Mouse (Mus musculus) embryonic facial prominence, embryonic 13.5 days (tissue): ENCODE results near the gene Fam126a. TPM values are rescaled to one million over a fixed set of nuclear protein-coding genes. Genes with fewer than 3 reads are reported as not detected.

Source experiments
- ATAC-seq: fragments of 200-750 bp; cut with Nextera tagmentation; 2 replicates; pipeline ENCODE4 v1.8.0; 2017; ENCODE audit warnings: low read depth; ENCODE audit not compliant: insufficient number of reproducible peaks, insufficient read depth, low FRiP score, low TSS enrichment
- H3K27ac ChIP-seq: fragments of 300-500 bp; sonication (generic); 2 replicates; pipeline ENCODE4 v1.5.1; 2015; ENCODE audit warnings: moderate library complexity, mild to moderate bottlenecking, inconsistent platforms
- H3K27me3 ChIP-seq: fragments of 300-500 bp; sonication (generic); 2 replicates; pipeline ENCODE4 v1.6.1; 2015; ENCODE audit warnings: mild to moderate bottlenecking, inconsistent platforms
- H3K36me3 ChIP-seq: fragments of 300-500 bp; sonication (generic); 2 replicates; pipeline ENCODE4 v1.6.1; 2015; ENCODE audit warnings: mild to moderate bottlenecking, inconsistent platforms
- H3K4me1 ChIP-seq: fragments of 300-500 bp; sonication (generic); 2 replicates; pipeline ENCODE4 v1.6.1; 2015; ENCODE audit warnings: inconsistent platforms
- H3K4me2 ChIP-seq: fragments of 300-500 bp; sonication (generic); 2 replicates; pipeline ENCODE4 v1.6.1; 2015; ENCODE audit warnings: moderate library complexity, mild to moderate bottlenecking, inconsistent platforms
- H3K4me3 ChIP-seq: fragments of 300-500 bp; sonication (generic); 2 replicates; pipeline ENCODE4 v1.5.1; 2015; ENCODE audit warnings: mild to moderate bottlenecking, inconsistent platforms
- H3K9ac ChIP-seq: fragments of 300-500 bp; sonication (generic); 2 replicates; pipeline ENCODE4 v1.6.1; 2015; ENCODE audit warnings: mild to moderate bottlenecking, inconsistent platforms
- H3K9me3 ChIP-seq: fragments of 300-500 bp; sonication (generic); 2 replicates; pipeline ENCODE4 v1.6.1; 2016; ENCODE audit warnings: inconsistent platforms
- WGBS: fragments of 180-500 bp; shearing (Covaris S2); methylation state at CpG from one replicate; pipeline ENCODE4 v1.1.7; 2015; ENCODE audit warnings: mixed read lengths; 5-methylcytosine and 5-hydroxymethylcytosine counted together
- polyA plus RNA-seq: library from polyadenylated mRNA; unstranded; fragments of >200 nt; fragmentation: Nextera tagmentation; extraction: Ambion mirVana; gene quantifications from 2 replicates; pipeline ENCODE4 v1.2.1, GENCODE M21; 2015

Fam126a gene
- polyA plus RNA-seq, 1 experiment from 2014 or later = 27.1 TPM

DNA sequence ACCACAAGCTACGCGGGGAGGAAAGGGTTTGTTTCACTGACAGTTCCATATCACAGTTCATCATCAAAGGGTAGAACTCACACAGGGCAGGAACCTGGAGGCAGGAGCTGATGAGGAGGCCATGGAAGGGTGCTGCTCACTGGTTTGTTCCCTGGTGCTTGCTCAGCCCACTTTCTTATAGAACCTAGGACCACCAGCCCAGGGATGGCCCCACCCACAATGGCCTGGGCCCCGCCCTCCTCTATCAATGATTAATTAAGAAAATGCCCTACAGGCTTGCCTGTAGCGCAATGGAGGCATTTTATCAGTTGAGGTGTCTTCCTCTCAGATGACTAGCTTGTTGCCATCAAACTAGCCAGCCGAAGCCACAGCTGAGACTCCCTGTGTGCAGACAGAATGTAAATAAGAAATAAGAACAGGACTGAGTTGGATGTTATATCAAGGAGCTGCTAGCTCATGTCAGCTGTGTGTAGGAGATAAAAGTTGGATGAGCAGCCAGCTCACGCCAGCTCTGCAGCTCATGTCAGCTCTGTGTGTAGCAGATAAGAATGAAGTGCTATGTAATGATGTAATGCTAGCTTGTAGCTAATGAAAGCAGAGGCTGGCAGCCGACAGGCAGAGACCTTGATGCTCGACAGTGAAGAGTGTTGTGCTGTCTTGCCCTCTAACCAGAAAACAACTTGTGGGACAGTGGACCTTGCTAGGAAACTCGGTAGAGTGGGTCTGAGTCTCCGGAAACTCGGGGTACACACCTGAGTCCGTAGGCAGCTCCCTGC is 107.8 kb downstream of the Fam126a start:
- ATAC-seq = no peak
- no peaks in the 10 kb centered on the region for H3K27me3 ChIP-seq
- no peaks in the 10 kb centered on the region for H3K4me1 ChIP-seq
- WGBS = 82% methylated on average over 12 of the region's 12 CpGs
- no peaks in the 10 kb centered on the region for H3K9me3 ChIP-seq
- no peak overlapping the region for H3K9ac ChIP-seq
- H3K36me3 ChIP-seq = no peaks in the 10 kb centered on the region
- no peak overlapping the region for H3K4me2 ChIP-seq
- H3K27ac ChIP-seq = no peak overlapping the region; the same call in 1 of the 2 replicates
- no peak overlapping the region for H3K4me3 ChIP-seq

- 100% methylated on average over 1 of the region's 1 CpGs for WGBS
- Histone ChIP-seq H3K4me1 (no peaks in the 10 kb centered on the region), H3K9ac (no peak overlapping the region), H3K4me3 (no peak overlapping the region), H3K27me3 (no peaks in the 10 kb centered on the region), H3K36me3 (no peaks in the 10 kb centered on the region), H3K9me3 (no peaks in the 10 kb centered on the region), H3K27ac (no peak overlapping the region), H3K4me2 (no peak overlapping the region)
- no peak for ATAC-seq
Measured at GRCm38 (mm10) chr5:23921316-23921715, 109.2 kb downstream of the Fam126a start.

DNA sequence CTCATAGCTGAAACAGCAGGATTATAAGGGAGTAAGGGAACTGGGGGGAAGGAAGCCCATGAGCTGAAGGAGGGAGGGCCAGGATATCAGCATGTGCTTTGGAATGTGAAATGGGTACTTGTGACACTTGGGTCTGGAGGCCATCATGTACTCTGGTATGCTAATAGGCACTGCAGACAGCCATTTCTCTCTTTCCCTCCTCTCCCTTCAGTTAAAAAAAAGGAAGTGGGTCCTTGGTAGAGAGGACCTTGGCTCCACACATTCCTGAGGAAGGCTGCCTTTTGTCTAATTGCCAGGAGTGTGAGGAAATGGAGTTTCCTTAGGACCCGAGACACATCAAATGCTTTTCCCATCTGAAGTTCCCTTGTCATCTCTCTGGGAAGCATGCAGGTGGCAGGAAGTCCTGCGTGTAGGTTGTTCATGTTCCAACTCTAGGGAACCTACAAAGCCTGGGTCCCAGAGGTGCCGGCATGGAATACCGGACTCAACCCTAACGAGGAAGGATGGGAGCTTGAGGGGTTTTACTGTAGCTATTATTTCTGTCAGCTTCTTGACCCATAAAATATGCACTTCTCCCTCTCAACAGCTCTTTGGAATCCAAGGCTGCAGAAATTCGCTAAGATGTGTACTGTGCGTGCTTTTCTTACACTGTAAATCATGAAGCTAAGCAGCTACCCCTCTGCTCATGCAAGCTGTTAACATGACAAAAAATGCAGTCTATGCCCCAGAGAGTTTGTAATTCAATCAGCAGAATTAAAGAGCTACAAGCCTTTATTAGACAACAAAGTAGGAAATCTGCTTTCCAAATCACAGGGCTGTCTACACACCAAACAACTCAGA is 110.4 kb downstream of the Fam126a start:
- Histone ChIP-seq H3K4me3 (no peak overlapping the region), H3K9me3 (no peaks in the 10 kb centered on the region), H3K9ac (no peak overlapping the region), H3K4me1 (no peaks in the 10 kb centered on the region), H3K36me3 (no peaks in the 10 kb centered on the region), H3K4me2 (no peak overlapping the region), H3K27ac (no peak overlapping the region), H3K27me3 (no peaks in the 10 kb centered on the region)
- ATAC-seq = no peak
- 65% methylated on average over 7 of the region's 7 CpGs for WGBS

GRCm38 (mm10) chr5:23917301-23917700 is 113.2 kb downstream of the Fam126a start:
- Histone ChIP-seq H3K27me3 (no peaks in the 10 kb centered on the region), H3K27ac (no peak overlapping the region), H3K4me2 (no peak overlapping the region), H3K9me3 (no peaks in the 10 kb centered on the region), H3K9ac (no peak overlapping the region), H3K36me3 (no peaks in the 10 kb centered on the region), H3K4me3 (no peak overlapping the region), H3K4me1 (no peaks in the 10 kb centered on the region)
- ATAC-seq = no peak
- WGBS = 95% methylated on average over 1 of the region's 1 CpGs

DNA sequence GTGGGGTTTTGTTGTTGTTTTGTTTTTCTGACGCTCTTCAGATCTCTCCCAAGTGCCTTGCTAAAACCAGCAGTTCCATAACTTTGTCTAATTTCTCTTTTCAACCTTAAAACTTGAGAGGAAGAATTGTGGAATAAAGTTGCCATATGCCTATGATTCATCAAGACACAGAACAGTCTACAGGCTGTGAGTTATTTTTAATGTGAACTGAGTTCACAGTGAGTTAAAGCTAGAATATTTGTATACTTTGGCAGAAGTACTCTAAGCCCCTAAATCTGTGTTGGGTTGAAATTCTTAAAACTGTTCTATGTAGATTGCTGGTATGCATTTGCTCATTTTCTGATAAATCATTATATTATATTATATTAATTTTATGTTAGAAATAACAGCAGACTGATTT is 118.9 kb downstream of the Fam126a start:
- Histone ChIP-seq H3K4me1 (peaks cover 3% of the 10 kb centered on the region; the same call in 1 of the 2 replicates), H3K9me3 (peaks cover 9% of the 10 kb centered on the region; the same call in 1 of the 2 replicates), H3K4me2 (no peak overlapping the region), H3K4me3 (no peak overlapping the region), H3K36me3 (no peaks in the 10 kb centered on the region), H3K9ac (no peak overlapping the region), H3K27me3 (no peaks in the 10 kb centered on the region), H3K27ac (no peak overlapping the region)
- WGBS = 96% methylated on average over 1 of the region's 1 CpGs
- no peak for ATAC-seq

DNA sequence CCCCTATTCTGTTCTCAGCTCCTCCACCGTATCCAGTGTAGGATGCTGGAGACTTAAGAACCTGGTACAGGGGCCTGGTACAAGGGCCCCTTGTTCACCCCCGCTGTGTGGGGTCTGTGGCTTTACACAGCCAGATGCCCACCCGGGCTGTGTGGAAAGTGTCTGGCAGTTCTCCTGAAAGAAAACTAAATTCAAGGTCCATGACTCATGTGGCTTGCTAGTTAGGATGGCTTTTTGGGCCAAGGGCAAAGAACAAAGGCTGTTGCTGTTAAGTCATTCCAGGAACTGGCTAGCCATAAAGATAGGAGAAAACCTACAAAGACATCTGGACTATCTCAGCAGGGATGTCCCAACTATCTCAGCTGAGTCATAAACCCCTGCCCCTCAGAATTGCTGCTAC is 121.2 kb downstream of the Fam126a start:
- no peak for ATAC-seq
- no peak overlapping the region for H3K4me2 ChIP-seq
- no peaks in the 10 kb centered on the region for H3K27me3 ChIP-seq
- no peak overlapping the region for H3K27ac ChIP-seq
- H3K4me3 ChIP-seq = no peak overlapping the region
- peaks cover 3% of the 10 kb centered on the region; the same call in 1 of the 2 replicates for H3K4me1 ChIP-seq
- peaks cover 9% of the 10 kb centered on the region; the same call in 1 of the 2 replicates for H3K9me3 ChIP-seq
- H3K9ac ChIP-seq = no peak overlapping the region
- 90% methylated on average over 3 of the region's 3 CpGs for WGBS
- H3K36me3 ChIP-seq = no peaks in the 10 kb centered on the region

DNA sequence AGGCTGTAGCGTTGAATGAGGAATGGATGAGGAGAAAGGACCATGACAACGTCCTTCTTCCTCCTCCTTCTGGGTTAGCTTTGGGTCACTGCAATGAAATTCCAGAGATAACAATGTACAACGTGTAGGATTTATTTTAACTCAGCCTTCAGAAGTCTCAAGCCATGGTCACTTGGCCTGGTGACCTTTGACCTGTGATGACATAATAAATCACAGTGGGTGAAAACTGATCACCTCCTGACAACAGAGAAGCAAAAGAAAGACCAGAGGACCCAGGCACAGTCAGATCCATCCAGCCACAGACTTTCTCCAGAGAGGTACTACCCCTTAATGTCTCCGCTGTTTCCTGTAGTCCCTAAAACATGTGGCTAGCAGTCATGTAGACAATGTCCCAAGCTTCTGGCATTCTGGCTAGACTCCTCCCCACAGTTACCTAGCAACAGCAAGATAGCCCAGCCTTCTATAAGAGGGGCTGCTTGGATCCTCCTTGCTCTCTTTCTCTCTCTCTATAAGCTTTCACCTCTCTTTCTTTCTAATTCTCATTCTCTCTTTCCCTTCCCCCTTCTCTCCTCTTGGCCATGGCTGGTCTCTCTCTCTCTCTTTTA is 121.9 kb downstream of the Fam126a start:
- Histone ChIP-seq H3K9me3 (peaks cover 9% of the 10 kb centered on the region; the same call in 1 of the 2 replicates), H3K9ac (no peak overlapping the region), H3K4me3 (no peak overlapping the region), H3K27ac (no peak overlapping the region), H3K36me3 (no peaks in the 10 kb centered on the region), H3K4me1 (peaks cover 3% of the 10 kb centered on the region; the same call in 1 of the 2 replicates), H3K27me3 (no peaks in the 10 kb centered on the region), H3K4me2 (no peak overlapping the region)
- ATAC-seq = no peak
- 71% methylated on average over 4 of the region's 4 CpGs for WGBS

DNA sequence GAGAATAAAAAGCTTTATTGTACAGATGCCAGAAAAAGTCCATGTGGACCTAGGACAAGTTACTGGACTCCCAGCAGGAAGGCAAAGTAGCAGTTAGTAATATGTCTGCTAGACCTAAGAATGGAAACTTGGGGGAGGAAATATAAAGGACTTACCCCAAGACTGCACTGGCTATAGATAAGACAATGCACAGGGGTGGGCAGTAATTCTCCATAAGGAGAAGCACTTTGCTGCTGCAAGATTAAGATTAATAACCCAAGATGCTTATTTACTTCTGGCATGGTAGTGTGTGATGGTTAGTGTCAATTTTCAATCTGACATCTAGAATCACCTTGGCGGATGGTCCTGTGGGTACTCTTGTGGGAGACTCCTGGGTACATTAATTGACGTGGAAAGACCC is 128.3 kb downstream of the Fam126a start:
- no peak overlapping the region for H3K4me2 ChIP-seq
- H3K27me3 ChIP-seq = no peaks in the 10 kb centered on the region
- H3K36me3 ChIP-seq = no peaks in the 10 kb centered on the region
- no peaks in the 10 kb centered on the region for H3K9me3 ChIP-seq
- H3K4me1 ChIP-seq = peaks cover 3% of the 10 kb centered on the region; the same call in 1 of the 2 replicates
- ATAC-seq = no peak
- H3K4me3 ChIP-seq = no peak overlapping the region
- 74% methylated on average over 2 of the region's 2 CpGs for WGBS
- no peak overlapping the region for H3K9ac ChIP-seq
- no peak overlapping the region for H3K27ac ChIP-seq

GRCm38 (mm10) chr5:23900190-23900589 is 130.3 kb downstream of the Fam126a start:
- H3K36me3 ChIP-seq = no peaks in the 10 kb centered on the region
- WGBS = 63% methylated on average over 4 of the region's 4 CpGs
- no peak for ATAC-seq

GRCm38 (mm10) chr5:23893864-23894771 is 136.4 kb downstream of the Fam126a start:
- no peaks in the 10 kb centered on the region for H3K9me3 ChIP-seq
- no peak overlapping the region for H3K27ac ChIP-seq
- H3K4me2 ChIP-seq = no peak overlapping the region
- no peak overlapping the region for H3K4me3 ChIP-seq
- H3K27me3 ChIP-seq = peaks cover 3% of the 10 kb centered on the region; the same call in 1 of the 2 replicates
- WGBS = 74% methylated on average over 11 of the region's 11 CpGs
- no peak overlapping the region for H3K9ac ChIP-seq
- ATAC-seq = no peak
- H3K36me3 ChIP-seq = no peaks in the 10 kb centered on the region
- H3K4me1 ChIP-seq = no peaks in the 10 kb centered on the region

More at GRCm38 (mm10) chr5:23900190-23900589, 130.3 kb downstream of the Fam126a start:
- Histone ChIP-seq H3K4me3 (no peak overlapping the region), H3K4me2 (no peak overlapping the region), H3K27ac (no peak overlapping the region), H3K9me3 (no peaks in the 10 kb centered on the region), H3K27me3 (no peaks in the 10 kb centered on the region), H3K4me1 (no peaks in the 10 kb centered on the region), H3K9ac (no peak overlapping the region)
